Mouse (Mus musculus): ENCODE results near the gene Arhgef12. TPM values are rescaled to one million over a fixed set of nuclear protein-coding genes. Genes with fewer than 3 reads are reported as not detected.
A peak's percentile ranks its signal among the peaks of the same experiment; 100 is the strongest.

Gene Arhgef12
- polyA plus RNA-seq, 1 experiment, result 63.4 TPM

DNA sequence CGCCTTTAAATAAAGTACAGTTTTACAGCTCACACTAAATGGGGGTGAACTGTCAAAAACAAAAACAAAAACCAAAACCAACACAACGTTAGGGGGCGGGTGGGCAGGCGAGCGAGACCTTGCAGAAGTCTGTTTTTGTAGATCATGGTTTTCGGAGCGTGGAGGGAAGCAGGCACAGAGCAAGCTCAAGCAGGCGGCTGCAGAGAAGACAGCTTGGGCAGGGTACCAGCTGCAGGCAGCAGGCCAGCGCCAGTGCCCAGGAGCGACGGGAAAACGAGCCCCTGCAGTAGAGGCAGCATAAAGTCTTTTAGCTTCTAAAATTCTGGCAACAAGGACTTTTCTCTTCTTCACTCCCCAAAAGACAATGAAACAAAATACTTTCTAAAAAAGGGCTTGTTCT, 142.7 kb downstream of the Arhgef12 start:
- TF ChIP-seq CTCF (IDR thresholded peaks at IDR 0.05; ENCODE audit: extremely low read depth, insufficient read depth, low read length) (no peak), POLR2A (IDR thresholded peaks at IDR 0.05; ENCODE audit: extremely low read depth, insufficient read depth, low read length) (no peak)
- H3K4me3 ChIP-seq (ENCODE audit: insufficient read depth, low read length), result no peak overlapping the region
- H3K27ac ChIP-seq (ENCODE audit: insufficient read depth, low read length), result peak overlapping the region; percentile 50; the same call in 1 of the 2 replicates
- H3K4me1 ChIP-seq (ENCODE audit: control insufficient read depth, insufficient read depth, low read length), result no peaks in the 10 kb centered on the region

GRCm38 (mm10) chr9:42962506-42962905, 144.5 kb downstream of the Arhgef12 start:
- TF ChIP-seq POLR2A (IDR thresholded peaks at IDR 0.05; ENCODE audit: extremely low read depth, insufficient read depth, low read length) (no peak), CTCF (IDR thresholded peaks at IDR 0.05; ENCODE audit: extremely low read depth, insufficient read depth, low read length) (no peak)
- Histone ChIP-seq H3K4me3 (ENCODE audit: insufficient read depth, low read length) (no peak overlapping the region), H3K27ac (ENCODE audit: insufficient read depth, low read length) (no peak overlapping the region), H3K4me1 (ENCODE audit: control insufficient read depth, insufficient read depth, low read length) (no peaks in the 10 kb centered on the region)

DNA sequence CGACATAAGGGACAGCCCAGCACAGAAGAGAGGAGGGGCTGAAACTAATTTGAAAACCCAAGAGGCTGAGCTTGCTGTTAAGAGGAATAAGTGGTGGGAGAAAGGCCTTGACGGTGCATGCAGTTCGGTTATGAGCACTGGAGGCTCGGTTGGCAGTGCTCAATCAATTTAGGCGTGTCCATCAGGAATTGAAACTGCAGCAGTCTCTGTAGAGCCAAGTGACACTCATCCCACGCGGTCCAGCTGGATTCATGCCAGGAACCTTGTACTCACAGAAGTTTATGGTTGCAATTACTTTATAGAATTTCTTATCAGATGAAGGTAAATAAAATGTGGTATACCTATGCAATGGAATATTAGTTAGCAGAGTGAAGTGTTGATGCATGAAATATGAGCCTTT, 148.6 kb downstream of the Arhgef12 start:
- H3K4me3 ChIP-seq (ENCODE audit: insufficient read depth, low read length), result no peak overlapping the region
- no peak overlapping the region for H3K27ac ChIP-seq (ENCODE audit: insufficient read depth, low read length)
- H3K4me1 ChIP-seq (ENCODE audit: control insufficient read depth, insufficient read depth, low read length), result no peaks in the 10 kb centered on the region
- TF ChIP-seq CTCF (IDR thresholded peaks at IDR 0.05; ENCODE audit: extremely low read depth, insufficient read depth, low read length) (no peak), POLR2A (IDR thresholded peaks at IDR 0.05; ENCODE audit: extremely low read depth, insufficient read depth, low read length) (no peak)

DNA sequence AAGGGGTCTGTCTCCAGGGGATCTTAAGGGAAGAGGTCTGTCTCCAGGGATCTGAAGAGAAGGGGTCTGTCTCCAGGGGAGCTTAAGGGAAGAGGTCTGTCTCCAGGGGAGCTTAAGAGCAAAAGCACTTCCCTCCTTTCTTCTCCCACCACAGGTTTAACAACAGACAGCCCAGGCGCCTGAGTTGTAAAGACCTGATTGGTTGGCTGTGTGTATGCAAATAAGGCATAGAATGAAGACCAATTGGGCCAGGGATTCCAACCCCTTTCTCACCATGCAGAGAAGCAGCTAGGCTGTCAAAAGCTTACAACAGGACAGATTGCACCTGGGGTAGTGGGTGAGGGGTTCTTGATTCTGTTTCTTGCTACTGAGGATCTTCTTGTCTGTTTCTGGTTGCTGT, 158.7 kb downstream of the Arhgef12 start:
- no peak overlapping the region for H3K27ac ChIP-seq (ENCODE audit: insufficient read depth, low read length)
- no peaks in the 10 kb centered on the region for H3K4me1 ChIP-seq (ENCODE audit: control insufficient read depth, insufficient read depth, low read length)
- no peak for TF ChIP-seq CTCF (IDR thresholded peaks at IDR 0.05; ENCODE audit: extremely low read depth, insufficient read depth, low read length)
- TF ChIP-seq POLR2A (IDR thresholded peaks at IDR 0.05; ENCODE audit: extremely low read depth, insufficient read depth, low read length), result no peak
- H3K4me3 ChIP-seq (ENCODE audit: insufficient read depth, low read length), result no peak overlapping the region

GRCm38 (mm10) chr9:42945174-42945573, 161.9 kb downstream of the Arhgef12 start:
- no peaks in the 10 kb centered on the region for H3K4me1 ChIP-seq (ENCODE audit: control insufficient read depth, insufficient read depth, low read length)
- H3K4me3 ChIP-seq (ENCODE audit: insufficient read depth, low read length), result no peak overlapping the region
- TF ChIP-seq POLR2A (IDR thresholded peaks at IDR 0.05; ENCODE audit: extremely low read depth, insufficient read depth, low read length) (no peak), CTCF (IDR thresholded peaks at IDR 0.05; ENCODE audit: extremely low read depth, insufficient read depth, low read length) (no peak)
- no peak overlapping the region for H3K27ac ChIP-seq (ENCODE audit: insufficient read depth, low read length)

- Histone ChIP-seq H3K4me3 (ENCODE audit: insufficient read depth, low read length) (peak overlapping the region; percentile 53), H3K27ac (ENCODE audit: insufficient read depth, low read length) (no peak overlapping the region), H3K4me1 (ENCODE audit: control insufficient read depth, insufficient read depth, low read length) (no peaks in the 10 kb centered on the region)
- TF ChIP-seq POLR2A (IDR thresholded peaks at IDR 0.05; ENCODE audit: extremely low read depth, insufficient read depth, low read length) (no peak), CTCF (IDR thresholded peaks at IDR 0.05; ENCODE audit: extremely low read depth, insufficient read depth, low read length) (peak; percentile 75)
These were observed 162.5 kb downstream of the Arhgef12 start for GRCm38 (mm10) chr9:42944536-42945006.

DNA sequence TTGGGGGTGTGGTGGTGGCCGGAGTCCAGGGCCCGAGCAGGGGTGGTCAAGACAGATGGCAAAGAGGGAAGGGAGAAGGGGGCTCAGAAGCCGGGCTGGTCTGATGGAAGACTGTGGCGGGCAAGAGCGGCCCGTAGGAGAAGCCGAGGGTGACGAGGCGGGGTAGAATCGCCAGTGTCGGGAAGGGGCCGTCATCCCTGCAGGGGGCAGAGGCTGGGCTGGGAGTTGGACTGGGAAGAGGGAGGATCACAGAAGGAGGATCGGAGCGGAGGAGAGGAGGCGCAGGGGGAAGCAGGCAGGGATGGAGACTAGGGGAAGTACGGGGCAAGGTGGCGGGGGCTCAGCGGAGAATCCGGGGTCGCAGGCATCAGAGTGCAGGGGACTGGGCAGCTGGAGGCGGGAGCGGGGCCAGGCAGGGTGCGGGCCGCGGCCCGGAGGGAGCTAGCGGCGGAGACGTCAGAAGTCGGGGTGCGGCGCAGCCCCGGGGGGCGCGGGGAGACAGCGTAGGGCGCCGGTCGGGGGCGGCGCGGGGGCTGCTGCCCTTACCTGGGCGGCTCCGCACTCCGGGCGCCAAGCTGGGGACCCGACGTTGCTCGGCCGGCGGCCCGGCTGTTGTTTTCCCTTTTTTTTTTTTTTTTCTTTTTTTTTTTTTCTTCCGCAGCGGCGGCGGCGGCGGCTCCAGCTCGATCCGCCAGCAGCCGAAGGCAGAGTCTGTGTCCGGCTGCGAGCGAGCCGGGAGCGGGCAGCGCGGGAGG, 163.1 kb downstream of the Arhgef12 start, which contains the start of gene Grik4:
Grik4 (minus strand) TSS at position 713 of the 755 bp plus-strand sequence.
- 0 out of 2 replicates have a peak within 1 kb of the TSS, but pooled peaks have one; percentile 9 for H3K27ac ChIP-seq (ENCODE audit: insufficient read depth, low read length)
- no peak for TF ChIP-seq POLR2A (IDR thresholded peaks at IDR 0.05; ENCODE audit: extremely low read depth, insufficient read depth, low read length)
- no peak for TF ChIP-seq CTCF (IDR thresholded peaks at IDR 0.05; ENCODE audit: extremely low read depth, insufficient read depth, low read length)
- peak within 1 kb of the TSS; percentile 53 for H3K4me3 ChIP-seq (ENCODE audit: insufficient read depth, low read length)
- H3K4me1 ChIP-seq (ENCODE audit: control insufficient read depth, insufficient read depth, low read length), result no peaks in the 10 kb centered on the region

DNA sequence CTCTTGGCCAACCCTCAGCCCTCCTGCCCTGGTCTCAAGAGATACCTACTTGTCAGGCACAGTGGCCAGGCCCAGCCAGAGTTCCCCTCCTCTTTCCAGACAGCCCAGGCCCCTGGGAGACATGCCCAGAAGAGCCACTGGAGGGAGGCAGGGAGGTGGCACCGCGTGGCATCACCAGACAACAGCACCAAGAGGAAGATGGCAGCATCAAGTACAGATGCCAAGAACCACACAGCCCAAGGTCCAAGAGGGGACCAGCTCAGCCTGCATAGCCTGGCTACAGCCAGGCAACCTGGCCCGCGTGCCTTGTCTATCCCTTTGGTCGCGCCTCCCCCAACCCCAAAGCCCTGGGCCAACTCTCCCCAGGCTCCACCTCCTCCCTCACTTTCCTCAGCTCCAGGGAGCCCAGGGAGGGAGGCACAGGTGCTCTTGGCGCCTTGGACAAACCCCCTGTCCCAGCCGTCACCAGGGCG, 163.9 kb downstream of the Arhgef12 start:
- H3K4me1 ChIP-seq (ENCODE audit: control insufficient read depth, insufficient read depth, low read length), result no peaks in the 10 kb centered on the region
- H3K4me3 ChIP-seq (ENCODE audit: insufficient read depth, low read length), result peak overlapping the region; percentile 53
- no peak overlapping the region for H3K27ac ChIP-seq (ENCODE audit: insufficient read depth, low read length)
- peak; percentile 30; the same call in 1 of the 2 replicates for TF ChIP-seq CTCF (IDR thresholded peaks at IDR 0.05; ENCODE audit: extremely low read depth, insufficient read depth, low read length)
- peak; percentile 7; the same call in 1 of the 2 replicates for TF ChIP-seq POLR2A (IDR thresholded peaks at IDR 0.05; ENCODE audit: extremely low read depth, insufficient read depth, low read length)

GRCm38 (mm10) chr9:42942148-42942547, 164.9 kb downstream of the Arhgef12 start:
- H3K4me1 ChIP-seq (ENCODE audit: control insufficient read depth, insufficient read depth, low read length), result no peaks in the 10 kb centered on the region
- TF ChIP-seq POLR2A (IDR thresholded peaks at IDR 0.05; ENCODE audit: extremely low read depth, insufficient read depth, low read length) (no peak), CTCF (IDR thresholded peaks at IDR 0.05; ENCODE audit: extremely low read depth, insufficient read depth, low read length) (no peak)
- H3K4me3 ChIP-seq (ENCODE audit: insufficient read depth, low read length), result peak overlapping the region; percentile 53; the same call in 1 of the 2 replicates
- H3K27ac ChIP-seq (ENCODE audit: insufficient read depth, low read length), result no peak overlapping the region

DNA sequence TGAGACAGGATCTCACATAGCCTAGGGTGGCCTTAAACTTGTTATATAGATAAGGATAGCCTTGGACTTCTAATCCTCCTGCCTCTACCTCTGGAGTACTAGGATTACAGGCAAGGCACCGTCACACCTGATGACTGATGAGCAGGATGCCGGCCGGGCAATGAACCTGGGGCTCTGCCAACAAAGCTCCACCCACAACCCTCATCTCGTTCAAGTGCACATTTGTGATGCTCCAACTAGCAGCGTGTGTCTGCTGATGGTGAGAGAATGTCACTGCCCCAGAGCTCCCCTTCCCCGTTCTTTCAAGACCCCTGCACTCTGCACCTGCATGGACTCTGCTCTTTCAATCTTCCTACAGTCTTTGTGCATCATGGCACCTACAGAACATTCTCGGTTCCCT, 174.9 kb downstream of the Arhgef12 start:
- H3K4me3 ChIP-seq (ENCODE audit: insufficient read depth, low read length), result no peak overlapping the region
- H3K4me1 ChIP-seq (ENCODE audit: control insufficient read depth, insufficient read depth, low read length), result peaks cover 2% of the 10 kb centered on the region
- TF ChIP-seq CTCF (IDR thresholded peaks at IDR 0.05; ENCODE audit: extremely low read depth, insufficient read depth, low read length) (no peak), POLR2A (IDR thresholded peaks at IDR 0.05; ENCODE audit: extremely low read depth, insufficient read depth, low read length) (no peak)
- H3K27ac ChIP-seq (ENCODE audit: insufficient read depth, low read length), result no peak overlapping the region

Data from cortical plate, adult 2 months (tissue).